Comparison of ENCODE assay signal across 8 mouse cellular contexts in the genomic region with DNA sequence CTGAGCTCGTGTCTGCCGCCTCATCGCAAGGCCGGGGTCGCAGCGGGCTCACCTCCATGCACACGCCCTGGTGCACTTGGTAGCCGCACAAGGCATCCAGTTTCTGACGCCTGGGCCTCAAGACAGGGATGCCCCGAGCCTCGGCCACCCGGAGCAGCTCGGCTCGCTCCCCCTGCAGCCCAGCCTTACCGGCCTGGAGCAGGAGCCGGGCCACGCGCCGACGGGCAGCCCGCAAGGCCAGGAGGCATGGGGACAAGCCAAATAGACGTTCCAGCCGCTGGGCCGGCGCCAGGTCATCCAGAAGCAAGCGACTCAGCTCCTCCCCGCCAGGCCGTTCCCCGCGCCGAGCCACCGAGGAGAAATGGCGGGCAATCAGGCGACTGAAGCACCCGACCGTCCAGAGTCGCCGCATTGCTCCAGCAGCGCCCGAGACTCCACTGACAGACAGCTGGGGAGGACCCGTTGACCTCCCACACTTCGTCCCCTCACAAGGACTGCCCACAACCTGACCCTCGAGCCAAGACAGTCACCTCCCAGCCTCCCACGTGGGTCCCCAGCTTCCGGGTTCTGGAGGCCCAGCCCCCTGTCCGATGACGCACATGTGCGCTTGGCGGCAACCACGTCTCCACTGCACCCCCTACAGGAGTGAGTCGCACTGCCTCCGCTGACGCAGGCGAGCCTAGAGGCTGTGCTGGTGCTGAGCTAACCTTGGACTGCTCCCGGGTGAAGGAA. TPM values are rescaled to one million over a fixed set of nuclear protein-coding genes. Genes with fewer than 3 reads are reported as not detected.
DNase-seq lines count a peak whose midpoint lies in the region; ATAC-seq and TF ChIP-seq lines count a peak whose summit lies in the region.

A gene (minus strand): TSS at position 555 of the 732 bp plus-strand sequence.

- H3K4me3 ChIP-seq in bone marrow, adult 2 months (replicated peaks; ENCODE audit: control insufficient read depth, low read depth, low read length): peak within 1 kb of the TSS; percentile 90
- peak within 1 kb of the TSS; percentile 75 for H3K4me3 ChIP-seq in embryonic facial prominence, embryonic 15.5 days (replicated peaks)
- peak within 1 kb of the TSS; percentile 69 for H3K4me3 ChIP-seq in limb, embryonic 14.5 days (replicated peaks; ENCODE audit: low read length)
- peak within 1 kb of the TSS; percentile 76 for H3K4me3 ChIP-seq in midbrain, postnatal 0 days (ENCODE audit: low read depth, low read length)

- under 1% methylated on average over 55 of the region's 55 CpGs for WGBS in bone marrow, adult 2 months
- under 1% methylated on average over 55 of the region's 55 CpGs for WGBS in embryonic facial prominence, embryonic 15.5 days
- WGBS in limb, embryonic 14.5 days: under 1% methylated on average over 51 of the region's 55 CpGs
- under 1% methylated on average over 53 of the region's 55 CpGs for WGBS in midbrain, postnatal 0 days

- peak; percentile 89 for TF ChIP-seq CTCF in bone marrow, adult 2 months (IDR thresholded peaks at IDR 0.05; ENCODE audit: control insufficient read depth, insufficient read depth, low read length)
- peak; percentile 87 for TF ChIP-seq CTCF in midbrain, postnatal 0 days (IDR thresholded peaks at IDR 0.05)

- H3K9me3 ChIP-seq in embryonic facial prominence, embryonic 15.5 days (replicated peaks): no peaks in the 10 kb centered on the region
- H3K9me3 ChIP-seq in limb, embryonic 14.5 days (ENCODE audit: control insufficient read depth, low read length): no peaks in the 10 kb centered on the region
- H3K9me3 ChIP-seq in midbrain, postnatal 0 days (ENCODE audit: low read length): no peaks in the 10 kb centered on the region

- peak within 1 kb of the TSS; percentile 57 for H3K9ac ChIP-seq in embryonic facial prominence, embryonic 15.5 days
- peak within 1 kb of the TSS; percentile 66 for H3K9ac ChIP-seq in limb, embryonic 14.5 days (ENCODE audit: low read depth, low read length, severe bottlenecking)
- peak within 1 kb of the TSS; percentile 74 for H3K9ac ChIP-seq in midbrain, postnatal 0 days (replicated peaks; ENCODE audit: low read length, poor library complexity, severe bottlenecking)

- ATAC-seq in embryonic facial prominence, embryonic 15.5 days (ENCODE audit: insufficient number of reproducible peaks, low FRiP score, low TSS enrichment, low read depth): peak; percentile 71
- ATAC-seq in limb, embryonic 14.5 days (ENCODE audit: low FRiP score, low read depth): peak; percentile 84
- ATAC-seq in midbrain, postnatal 0 days (ENCODE audit: low FRiP score): peak; percentile 88

- H3K4me1 ChIP-seq in bone marrow, adult 2 months (ENCODE audit: control insufficient read depth, insufficient read depth, low read length): peaks cover 2% of the 10 kb centered on the region
- H3K4me1 ChIP-seq in embryonic facial prominence, embryonic 15.5 days: peaks cover 13% of the 10 kb centered on the region; the same call in 1 of the 2 replicates
- 0 out of 2 replicates have a peak, but pooled peaks cover 3% of the 10 kb centered on the region for H3K4me1 ChIP-seq in limb, embryonic 14.5 days (ENCODE audit: control insufficient read depth, insufficient read depth, low read length)
- no peaks in the 10 kb centered on the region for H3K4me1 ChIP-seq in midbrain, postnatal 0 days (ENCODE audit: insufficient read depth, low read length)

- TF ChIP-seq POLR2A in bone marrow, adult 2 months (IDR thresholded peaks at IDR 0.05; ENCODE audit: borderline replicate concordance, control insufficient read depth, low read depth, low read length): peak; percentile 77; the same call in 1 of the 2 replicates
- TF ChIP-seq POLR2A in limb, embryonic 14.5 days (IDR thresholded peaks at IDR 0.05; ENCODE audit: borderline replicate concordance, extremely low read depth, insufficient read depth, insufficient read length): 0 out of 2 replicates have a peak, but pooled peaks have one; percentile 58

- H3K4me2 ChIP-seq in embryonic facial prominence, embryonic 15.5 days (replicated peaks): peak within 1 kb of the TSS; percentile 98
- H3K4me2 ChIP-seq in limb, embryonic 14.5 days (replicated peaks; ENCODE audit: low read depth, low read length, severe bottlenecking): peak within 1 kb of the TSS; percentile 90
- H3K4me2 ChIP-seq in midbrain, postnatal 0 days (ENCODE audit: low read depth, low read length, poor library complexity, severe bottlenecking): peak within 1 kb of the TSS; percentile 97

- H3K36me3 ChIP-seq in embryonic facial prominence, embryonic 15.5 days: no peaks in the 10 kb centered on the region
- 0 out of 2 replicates have a peak, but pooled peaks cover 5% of the 10 kb centered on the region for H3K36me3 ChIP-seq in limb, embryonic 14.5 days (ENCODE audit: control insufficient read depth, insufficient read depth, low read length)
- H3K36me3 ChIP-seq in midbrain, postnatal 0 days (ENCODE audit: insufficient read depth, low read length): no peaks in the 10 kb centered on the region; the same call in 1 of the 2 replicates

- peak; percentile 99 for DNase-seq in 416B (ENCODE audit: low read depth)
- DNase-seq in heart, adult 8-10 months (ENCODE audit: low spot score): peak; percentile 96
- peak; percentile 98 for DNase-seq in kidney, adult 9 months
- peak; percentile 87 for DNase-seq in limb, embryonic 14.5 days (ENCODE audit: low spot score)
- DNase-seq in midbrain, postnatal 0 days (ENCODE audit: low spot score): peak; percentile 93
- peak; percentile 92 to 97 for DNase-seq in spleen, postnatal 14 days (ENCODE audit: low spot score in 2 of 2)

- H3K27me3 ChIP-seq in embryonic facial prominence, embryonic 15.5 days: no peaks in the 10 kb centered on the region
- H3K27me3 ChIP-seq in limb, embryonic 14.5 days (ENCODE audit: control insufficient read depth, insufficient read depth, low read length): no peaks in the 10 kb centered on the region
- no peaks in the 10 kb centered on the region for H3K27me3 ChIP-seq in midbrain, postnatal 0 days (ENCODE audit: insufficient read depth, low read length)

- H3K27ac ChIP-seq in bone marrow, adult 2 months (ENCODE audit: control insufficient read depth, insufficient read depth, low read depth, low read length, poor library complexity): peak within 1 kb of the TSS; percentile 94
- H3K27ac ChIP-seq in embryonic facial prominence, embryonic 15.5 days (replicated peaks): peak within 1 kb of the TSS; percentile 85
- peak within 1 kb of the TSS; percentile 55 for H3K27ac ChIP-seq in limb, embryonic 14.5 days (replicated peaks; ENCODE audit: low read depth, low read length)
- H3K27ac ChIP-seq in midbrain, postnatal 0 days (ENCODE audit: low read depth, low read length): peak within 1 kb of the TSS; percentile 65

RNA-seq across cellular contexts. Expression of the gene that starts here (rescaled TPM):
- 39.1 and 41.7 TPM in 2 replicates for polyA plus RNA-seq in bone marrow, adult 2 months (2011; ENCODE audit: insufficient read depth, insufficient read length, low replicate concordance, missing spikeins)
- 13.1 and 13.2 TPM in 2 replicates for polyA plus RNA-seq in embryonic facial prominence, embryonic 15.5 days (2015; fragmentation: Nextera tagmentation; extraction: Ambion mirVana)
- 10 to 100 TPM; 16.7 to 23.3 (median 21.1) TPM for total RNA-seq in heart, adult 8-10 months (2022)
- 10.9 and 11.8 TPM in 2 replicates for polyA plus RNA-seq in limb, embryonic 14.5 days (2012; rRNA removed)
- 10.6 and 11.8 TPM in 2 replicates for polyA plus RNA-seq in limb, embryonic 14.5 days (2014; fragmentation: Nextera tagmentation; extraction: Ambion mirVana)
- total RNA-seq in midbrain, postnatal 0 days (2014; rRNA removed): 14.2 and 15.5 TPM in 2 replicates
- polyA plus RNA-seq in midbrain, postnatal 0 days (2015; fragmentation: Nextera tagmentation; extraction: Ambion mirVana): 13.1 and 16.9 TPM in 2 replicates

Comparison
In these comparisons a context has a peak if more than half of its experiments do, and no peak if none do; other contexts are left out.
1. Peak in every context shown above with its lines: DNase-seq, ATAC-seq, H3K4me3 ChIP-seq and H3K27ac ChIP-seq.